Mouse (Mus musculus) spleen, embryonic (tissue): ENCODE measurements around the gene Ttc19.
"Not testable (repeated sequence)": the region's sequence is repeated elsewhere in the genome, so short reads cannot be mapped to it uniquely, and the experiment has no call there.

Experiments
- CTCF ChIA-PET: fragments of 350-600 bp; sonication (Branson Sonifier 250); formaldehyde crosslinking; loops from one replicate; lab custom pipeline; 2022; lab: Charles Lee

Gene Ttc19

DNA sequence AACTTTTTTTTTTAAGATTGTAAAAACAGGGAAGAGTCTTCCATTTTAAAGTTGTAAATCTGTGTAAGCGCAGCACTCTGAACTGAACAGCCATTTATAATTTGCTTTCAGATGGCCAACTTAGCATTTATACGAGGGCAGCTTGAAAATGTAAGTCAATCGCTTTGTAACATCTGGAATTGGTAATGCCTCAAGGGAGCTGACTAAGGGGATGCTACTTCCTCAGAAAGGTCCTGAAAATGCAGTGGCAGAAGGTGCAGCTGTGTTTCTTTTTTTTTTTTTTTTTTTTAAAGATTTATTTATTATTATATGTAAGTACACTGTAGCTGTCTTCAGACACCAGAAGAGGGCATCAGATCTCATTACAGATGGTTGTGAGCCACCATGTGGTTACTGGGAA lies 2.7 kb downstream of the Ttc19 start:
- CTCF ChIA-PET = interaction anchor here (0.6 kb wide), 2 partner anchors 10 to 1801 kb away, joined by 3 to 5 read pairs; no protein-coding TSS in a partner anchor

DNA sequence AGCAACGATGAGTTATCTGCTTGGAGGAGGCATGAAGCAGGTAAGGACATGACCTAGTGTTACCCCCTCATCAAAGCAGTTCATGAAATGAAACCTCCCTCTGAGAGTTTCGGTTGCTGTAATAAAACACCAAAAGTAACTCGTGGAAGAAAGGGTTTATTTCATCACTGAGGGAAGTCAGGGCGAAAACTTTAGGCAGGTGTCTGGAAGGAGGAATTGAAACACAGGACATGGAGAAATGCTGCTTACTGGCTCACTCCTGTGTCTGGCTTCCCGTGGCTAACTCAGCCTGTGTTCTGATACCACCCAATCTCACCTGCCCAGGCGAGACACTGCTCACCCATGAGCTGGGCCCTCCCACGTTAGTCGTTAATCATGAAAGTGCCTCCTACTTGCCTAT lies 3.7 kb downstream of the Ttc19 start:
- CTCF ChIA-PET = no interaction called here

DNA sequence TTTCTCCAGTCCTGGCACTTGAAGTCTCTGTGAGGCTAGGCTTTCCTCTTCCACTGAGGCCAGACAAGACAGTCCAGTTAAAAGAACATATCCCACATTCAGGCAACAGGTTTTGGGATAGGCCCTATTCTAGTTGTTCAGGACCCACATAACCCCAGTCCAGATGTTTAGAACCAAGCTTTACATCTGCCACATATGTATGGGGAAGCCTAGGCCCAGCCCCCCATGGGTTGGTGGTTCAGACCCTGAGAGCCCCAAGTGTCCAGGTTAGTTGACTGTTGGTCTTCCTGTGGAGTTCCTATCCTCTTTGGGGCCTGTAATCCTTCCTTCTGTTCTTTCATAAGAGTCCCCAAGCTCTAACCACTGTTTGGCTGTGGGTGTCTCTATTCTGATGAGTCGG lies 6.4 kb downstream of the Ttc19 start:
- CTCF ChIA-PET = no interaction called here

DNA sequence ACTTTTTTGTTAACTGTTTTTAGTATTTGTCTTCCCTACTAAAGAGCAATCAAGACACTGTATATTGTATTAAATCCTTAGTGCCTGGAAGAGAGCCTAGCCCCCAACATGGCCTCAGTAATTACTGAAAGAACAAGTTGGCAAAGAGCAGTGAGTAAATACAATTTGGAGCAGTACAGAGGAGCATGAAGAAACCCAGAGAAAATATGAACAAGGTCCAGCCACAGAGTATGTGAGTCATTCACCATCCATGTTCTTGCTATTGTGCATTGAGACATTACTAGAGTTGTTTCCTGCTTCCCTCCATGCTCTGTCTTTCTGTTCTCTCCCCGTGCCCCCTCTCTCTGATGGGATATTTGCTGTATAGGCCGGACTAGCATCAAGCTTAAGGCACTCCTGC lies 12.8 kb downstream of the Ttc19 start:
- CTCF ChIA-PET = interaction anchor here (0.6 kb wide), 1 partner anchor 144 kb away, joined by 3 read pairs; no protein-coding TSS in a partner anchor

DNA sequence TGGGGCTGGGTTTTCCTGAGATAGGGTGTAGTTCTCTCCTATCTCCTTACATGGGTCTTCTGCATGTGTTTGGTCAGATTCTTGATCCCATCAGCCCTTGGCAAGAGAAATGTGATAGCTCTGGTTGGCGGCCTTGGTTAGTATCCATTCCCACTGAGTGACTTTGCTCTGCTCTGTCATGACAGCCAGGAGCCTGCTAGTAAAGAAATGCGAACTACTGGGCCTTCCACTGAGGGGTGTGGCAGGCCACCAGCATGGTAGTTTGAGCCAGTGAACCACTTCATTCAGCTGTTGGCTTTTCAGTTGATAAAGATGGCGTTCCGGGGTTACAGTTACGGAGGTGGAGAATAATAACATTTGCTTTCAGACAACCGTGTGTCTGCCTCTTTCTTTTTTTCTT lies 17.6 kb downstream of the Ttc19 start:
- CTCF ChIA-PET = no interaction called here

DNA sequence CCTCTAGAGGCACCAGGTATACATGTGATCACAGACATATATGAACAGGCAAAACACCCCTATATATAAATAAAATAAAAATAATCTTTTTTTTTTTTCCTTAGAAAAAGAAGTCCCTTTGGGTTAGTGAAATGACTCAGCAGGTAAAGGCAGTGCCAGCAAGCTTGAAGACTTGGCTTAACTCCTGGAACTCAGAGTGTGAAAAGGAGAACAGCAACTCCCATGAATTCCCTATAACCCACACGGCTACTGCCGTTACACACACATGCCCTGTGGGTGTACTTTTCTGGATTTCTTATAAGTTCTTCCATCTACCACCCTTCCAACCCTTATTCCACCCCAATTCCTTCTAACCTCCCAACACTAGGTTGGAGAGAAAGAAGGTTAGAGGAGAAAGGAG lies 24.6 kb downstream of the Ttc19 start:
- CTCF ChIA-PET = no interaction called here

DNA sequence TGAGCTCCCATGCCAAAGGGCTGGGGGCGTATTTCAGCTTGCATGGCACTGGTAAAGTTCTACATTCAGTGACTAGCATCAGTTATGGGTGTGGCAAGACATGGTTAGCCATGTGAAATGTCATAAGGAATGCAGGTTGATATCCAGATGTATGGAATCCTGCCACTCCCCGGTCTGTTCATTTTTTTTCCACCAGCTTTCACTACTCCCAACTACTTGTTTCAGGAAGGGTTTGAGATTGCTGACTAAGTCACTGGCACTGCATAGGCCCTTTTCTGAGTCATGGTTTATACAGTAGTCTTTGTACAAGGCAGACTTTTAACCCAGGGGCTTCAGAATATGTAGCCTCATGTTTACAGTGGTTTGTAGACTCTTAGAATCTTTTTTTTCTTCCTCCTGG lies 28.0 kb downstream of the Ttc19 start:
- CTCF ChIA-PET = no interaction called here

DNA sequence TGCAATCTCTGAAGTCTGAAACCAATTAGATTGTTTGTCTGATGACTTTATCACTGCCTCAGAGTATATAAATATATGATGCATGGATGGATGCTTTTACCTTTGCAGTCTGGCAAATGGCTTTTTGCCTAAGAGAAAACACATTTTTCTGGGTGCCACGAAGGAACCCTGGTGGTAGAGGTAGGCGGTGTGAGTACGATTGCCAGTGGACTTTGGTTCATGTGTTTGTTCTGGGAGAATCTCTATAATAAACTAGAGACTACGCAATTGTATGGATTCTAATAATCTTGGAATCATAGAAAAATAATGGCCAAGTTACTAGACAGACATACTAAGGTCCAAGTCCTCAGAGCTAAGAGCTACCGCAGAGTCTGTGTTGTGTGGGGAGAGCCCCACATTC lies 33.7 kb downstream of the Ttc19 start:
- CTCF ChIA-PET = no interaction called here

DNA sequence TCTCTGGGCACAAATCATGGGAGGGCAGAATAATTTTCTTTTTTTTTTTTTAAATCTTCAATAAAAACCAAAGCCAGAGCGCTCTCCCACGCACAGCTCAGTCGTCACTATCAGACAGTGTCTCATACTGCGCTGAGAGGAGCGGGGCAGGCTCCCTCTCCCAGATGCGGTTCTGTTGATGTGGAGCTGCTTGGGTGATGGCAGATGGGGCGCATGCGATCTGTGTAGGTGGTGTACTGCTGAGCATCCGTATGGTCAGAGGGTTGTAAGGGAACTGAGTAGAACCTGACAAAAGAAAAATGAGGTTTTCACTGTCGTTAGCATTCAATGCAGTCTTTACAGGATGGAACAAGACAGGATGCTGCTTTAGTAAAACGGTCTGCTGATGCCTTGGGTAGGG lies 36.5 kb downstream of the Ttc19 start:
- CTCF ChIA-PET = no interaction called here

DNA sequence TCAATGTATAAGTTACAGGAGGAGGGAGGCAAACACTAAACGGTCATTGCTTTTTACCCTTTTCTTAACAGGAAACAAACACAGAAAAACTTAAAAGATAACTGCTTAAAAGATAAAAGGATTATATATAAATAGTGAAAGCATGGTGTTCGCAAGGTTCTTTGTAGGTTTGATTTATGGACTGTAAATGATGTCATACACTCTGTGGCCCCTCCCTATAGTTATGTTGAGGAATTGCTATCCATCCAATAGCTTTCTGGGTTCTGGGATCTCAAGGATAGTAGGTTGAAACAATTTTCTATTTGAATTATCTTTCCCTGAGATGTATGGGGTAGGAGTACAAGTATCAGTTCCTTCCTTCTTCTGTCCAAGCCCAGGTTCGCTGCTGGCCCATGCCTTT lies 38.8 kb downstream of the Ttc19 start:
- CTCF ChIA-PET = no interaction called here

DNA sequence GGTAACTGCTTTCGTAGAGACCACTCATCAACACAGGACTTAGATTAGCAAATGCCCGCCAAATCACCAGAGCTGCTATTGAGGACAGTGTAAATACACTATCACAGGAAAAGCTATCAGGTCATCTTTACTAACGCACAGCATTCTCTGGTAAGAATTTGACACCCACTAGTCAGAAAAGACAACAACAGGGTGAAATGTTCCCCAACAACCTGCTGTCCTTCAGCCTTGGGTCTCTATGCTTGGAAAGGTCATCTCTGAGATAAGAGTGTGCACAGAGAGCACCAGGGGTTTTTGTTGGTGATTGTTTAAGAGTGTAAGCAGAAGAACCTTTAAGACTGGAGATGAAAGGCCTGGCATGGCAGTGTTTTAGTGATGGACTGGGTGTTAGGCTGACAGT lies 42.4 kb downstream of the Ttc19 start:
- CTCF ChIA-PET = no interaction called here

DNA sequence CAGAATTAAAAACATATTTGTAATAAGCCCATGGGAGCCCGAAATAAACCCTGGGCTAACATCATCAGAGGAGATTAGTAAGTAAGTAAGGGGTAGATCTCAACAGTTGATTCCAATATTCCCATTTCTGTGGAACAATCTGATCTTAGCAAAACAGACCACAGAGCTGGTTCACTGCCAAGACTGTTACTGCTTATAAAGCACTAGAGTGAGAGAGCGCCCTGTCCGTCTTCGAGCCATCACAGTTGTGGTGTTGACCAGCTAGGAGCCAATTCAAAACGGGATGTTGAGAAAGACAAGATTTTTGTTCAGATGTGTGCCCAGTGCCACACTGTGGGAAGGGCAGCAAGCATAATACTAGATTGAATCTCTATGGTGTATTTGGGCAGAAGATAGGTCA lies 49.9 kb downstream of the Ttc19 start:
- CTCF ChIA-PET = interaction anchor here (0.5 to 1.3 kb wide), 3 partner anchors 9 to 362 kb away, joined by 3 to 6 read pairs (median 5); no protein-coding TSS in a partner anchor

DNA sequence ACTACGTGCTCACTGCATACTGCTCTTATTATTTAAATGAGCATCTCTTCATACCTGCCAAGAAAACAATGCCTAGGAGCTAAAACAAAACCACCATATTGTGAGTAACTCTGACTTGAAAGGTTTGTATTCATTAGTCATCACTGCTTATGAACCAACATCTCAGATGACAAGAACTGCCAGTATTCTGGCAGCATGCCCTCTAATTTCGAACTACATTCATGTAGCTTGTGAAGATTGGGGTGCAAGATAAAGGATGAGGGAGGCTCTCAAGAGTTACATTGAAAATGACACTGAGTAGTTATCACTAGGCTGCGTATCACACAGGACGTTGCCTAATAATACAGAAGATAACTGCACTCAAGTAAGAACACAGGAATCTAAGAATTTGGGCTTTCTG lies 51.0 kb downstream of the Ttc19 start:
- CTCF ChIA-PET = no interaction called here

DNA sequence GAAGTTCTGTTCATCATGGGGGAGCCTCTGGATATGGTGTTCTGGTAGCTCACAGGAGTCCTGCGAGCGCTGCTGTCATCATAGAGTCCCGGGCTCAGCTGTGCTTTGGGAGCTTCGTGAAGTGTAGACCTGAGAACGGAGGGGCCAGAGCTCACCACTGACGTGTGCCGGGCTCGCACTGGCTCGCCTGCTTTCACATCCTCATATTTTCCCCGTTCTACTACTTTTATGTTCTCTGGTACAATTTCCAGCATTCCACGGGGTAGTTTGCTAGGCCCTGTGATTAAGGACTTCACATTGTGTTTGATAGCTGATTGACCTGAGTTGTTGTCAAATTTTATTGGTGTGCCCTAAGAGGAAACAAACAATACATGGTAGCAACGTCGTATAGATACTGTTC lies 61.7 kb downstream of the Ttc19 start:
- CTCF ChIA-PET = no interaction called here

DNA sequence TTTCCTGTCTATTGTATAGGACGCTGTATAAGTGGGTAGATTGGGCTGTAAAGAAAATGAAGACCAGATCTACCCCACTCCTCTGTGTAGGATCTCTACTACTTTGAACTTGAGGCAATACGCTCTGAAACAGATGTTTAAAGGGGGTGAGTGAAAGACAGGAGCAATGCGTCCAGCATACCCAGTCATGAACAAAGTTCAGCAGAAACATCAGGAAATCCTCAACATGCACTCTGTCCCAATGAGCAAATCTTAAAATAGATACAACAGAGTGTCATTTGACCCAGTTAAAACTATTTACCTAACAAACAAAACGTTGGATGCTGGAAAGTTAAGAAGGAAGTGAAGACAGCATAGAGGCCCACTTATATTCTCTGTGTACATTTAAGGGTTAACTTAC lies 70.7 kb downstream of the Ttc19 start:
- CTCF ChIA-PET = no interaction called here

DNA sequence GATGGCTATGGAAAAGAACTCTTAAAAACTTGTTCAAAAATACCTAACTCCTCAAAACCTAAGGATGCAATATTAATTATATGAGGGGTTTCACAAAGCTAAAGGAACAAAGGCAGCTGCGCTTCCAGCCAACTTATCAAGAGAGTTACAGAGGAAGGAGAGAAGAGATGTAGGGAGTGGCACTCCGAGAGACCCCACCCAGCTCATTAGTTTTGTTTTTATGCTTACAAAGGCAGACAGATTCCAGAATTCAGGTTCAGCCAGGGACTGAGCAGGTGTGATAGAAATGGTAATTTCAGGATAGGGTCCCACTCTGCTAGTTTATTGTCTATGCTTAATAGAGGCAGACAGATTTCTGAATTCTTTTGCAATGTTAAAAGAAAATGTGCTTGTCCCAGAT lies 73.9 kb downstream of the Ttc19 start:
- CTCF ChIA-PET = interaction anchor here (0.6 kb wide), 1 partner anchor 61 kb away, joined by 4 read pairs; no protein-coding TSS in a partner anchor

DNA sequence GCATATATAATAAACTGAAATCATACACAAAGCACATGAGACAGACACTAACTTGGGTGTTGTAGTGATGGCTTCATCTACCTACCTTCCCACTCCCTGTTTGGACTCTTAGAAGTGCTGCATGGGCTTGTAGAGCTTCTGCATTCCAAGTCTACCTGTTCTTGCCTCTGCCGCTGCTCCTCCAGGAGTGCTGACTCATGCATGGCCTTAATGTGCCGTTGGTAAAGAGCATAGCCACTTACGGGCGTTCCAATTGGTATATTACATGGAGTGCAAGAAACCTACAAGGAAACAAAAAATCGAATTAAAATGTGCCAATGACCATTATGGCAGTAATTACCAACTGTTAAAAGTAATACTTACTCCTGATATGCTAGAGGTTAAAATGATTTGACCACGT lies 85.6 kb downstream of the Ttc19 start:
- CTCF ChIA-PET = interaction anchor here (0.7 kb wide), 1 partner anchor 25 kb away, joined by 4 read pairs; no protein-coding TSS in a partner anchor

DNA sequence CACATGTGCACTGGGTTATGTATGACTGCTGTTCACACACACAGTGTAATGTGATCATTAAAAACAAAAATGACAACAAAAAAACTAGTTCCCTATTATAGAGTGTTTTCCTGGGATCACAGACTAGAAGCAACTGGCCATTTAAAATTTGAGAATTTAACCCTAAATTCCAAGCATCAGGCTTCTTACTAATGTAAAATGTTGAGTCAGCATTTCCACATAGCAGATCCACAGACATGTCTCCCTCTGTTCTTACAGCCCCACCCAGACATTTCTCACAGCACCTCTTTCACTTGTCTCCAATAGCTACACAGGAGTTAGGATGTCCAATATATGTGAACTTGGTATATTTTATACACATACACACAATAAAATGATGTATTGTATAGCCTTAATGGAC lies 88.7 kb downstream of the Ttc19 start:
- CTCF ChIA-PET = interaction anchor here (0.7 kb wide), 1 partner anchor 31 kb away, joined by 4 read pairs; no protein-coding TSS in a partner anchor

DNA sequence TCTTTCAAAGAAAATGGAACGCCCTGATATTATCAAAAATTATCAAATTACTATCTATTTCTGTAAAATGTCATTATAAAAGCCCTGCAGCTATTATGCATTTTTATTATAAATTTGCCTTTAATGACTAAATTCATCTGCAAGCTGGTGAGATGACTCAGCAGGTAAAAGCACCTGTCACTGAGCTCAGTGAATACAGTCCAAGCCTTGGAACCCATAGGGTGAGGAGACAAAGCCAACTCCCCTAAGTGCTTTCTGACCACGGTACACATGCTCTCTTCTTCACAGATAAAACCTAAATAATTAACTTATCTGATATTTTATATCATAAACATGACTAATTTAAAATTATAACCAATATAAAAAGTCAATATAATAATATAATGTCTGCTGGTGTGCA lies 90.5 kb downstream of the Ttc19 start:
- CTCF ChIA-PET = no interaction called here

DNA sequence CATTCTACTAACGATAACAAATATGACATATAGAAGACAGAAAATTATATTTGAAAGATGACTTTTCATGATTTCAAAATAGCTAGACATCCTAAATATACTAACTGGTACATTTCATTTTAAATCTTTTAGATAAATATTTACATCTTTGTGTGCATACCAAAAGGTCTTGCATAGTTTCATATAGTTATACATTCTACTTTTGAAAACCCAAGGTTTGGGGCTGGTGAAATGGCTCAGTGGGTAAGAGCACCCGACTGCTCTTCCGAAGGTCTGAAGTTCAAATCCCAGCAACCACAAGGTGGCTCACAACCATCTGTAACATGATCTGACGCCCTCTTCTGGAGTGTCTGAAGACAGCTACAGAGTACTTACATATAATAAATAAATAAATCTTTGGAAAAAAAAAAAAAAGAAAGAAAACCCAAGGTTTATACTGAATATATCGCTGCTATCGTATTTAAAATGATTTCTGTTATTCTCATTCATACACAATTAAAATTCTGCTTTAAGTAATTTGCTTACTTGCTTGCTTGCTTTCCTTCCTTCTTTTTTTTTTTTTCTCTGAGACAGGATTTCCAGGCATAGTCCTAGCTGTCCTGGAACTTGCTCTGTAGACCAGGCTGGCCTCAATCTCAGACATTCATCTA lies 96.1 kb downstream of the Ttc19 start:
- CTCF ChIA-PET = not testable (repeated sequence)
